Mouse (Mus musculus): ENCODE data around the gene Oxgr1.

GRCm38 (mm10) chr14:120003661-120004060 is 38.6 kb downstream of the Oxgr1 start:
- TF ChIP-seq POLR2A (IDR thresholded peaks at IDR 0.05; ENCODE audit: control insufficient read depth, low read depth, low read length) (no peak), CTCF (IDR thresholded peaks at IDR 0.05; ENCODE audit: control insufficient read depth, insufficient read depth, insufficient replicate concordance, low read depth, low read length) (no peak)
